Mouse (Mus musculus): Measurements from ENCODE around the gene Aldh3a1.

DNA sequence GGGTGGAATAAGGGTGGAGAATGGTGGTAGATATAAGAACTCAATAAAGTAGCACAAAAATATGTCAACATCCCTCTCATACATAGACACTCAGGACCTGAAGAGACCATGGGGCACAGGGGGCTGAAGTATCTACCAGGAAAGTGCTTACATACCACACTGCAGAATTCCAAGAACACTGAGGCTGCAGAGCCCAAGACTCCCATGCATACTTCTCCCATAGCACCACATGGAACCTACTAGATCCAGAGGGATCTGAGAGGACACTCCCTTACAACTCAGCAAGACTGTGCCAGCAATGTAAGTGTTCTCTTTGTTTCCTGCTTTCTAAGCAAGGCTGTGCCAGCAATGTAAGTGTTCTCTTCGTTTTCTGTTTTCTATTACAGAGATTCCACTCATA is 23.5 kb upstream of the Aldh3a1 start:
- TF ChIP-seq POLR2A (IDR thresholded peaks at IDR 0.05; ENCODE audit: extremely low read depth, insufficient read depth, low read length) (no peak), CTCF (IDR thresholded peaks at IDR 0.05; ENCODE audit: extremely low read depth, insufficient read depth, low read length) (no peak)
